Mouse (Mus musculus) stomach, postnatal 0 days (tissue): ENCODE results near the gene Notch4.

Experiments
- CTCF ChIP-seq: IDR thresholded peaks from 2 replicates; pipeline ENCODE4 v1.5.1; 2016; ENCODE audit warnings: antibody characterized with exemption, low read depth, mild to moderate bottlenecking, moderate library complexity
- EP300 ChIP-seq: optimal IDR thresholded peaks from 2 replicates; pipeline ENCODE3; 2016; ENCODE audit warnings: antibody characterized with exemption

GRCm38 (mm10) chr17:34637459-34637858, 73.4 kb downstream of the Notch4 start:
- TF ChIP-seq CTCF, result no peak
- no peak for TF ChIP-seq EP300
